Mouse (Mus musculus) ovary, adult 2 months (tissue): ENCODE results near the gene Tmem254c. TPM values are rescaled to one million over a fixed set of nuclear protein-coding genes. Genes with fewer than 3 reads are reported as not detected.

Experiments
- polyA plus RNA-seq: library from polyadenylated mRNA; depleted of rRNA; stranded (reverse); fragments of >200 nt; gene quantifications from 2 replicates; pipeline ENCODE4 v1.2.3, GENCODE M21; 2012; rRNA removed

The Tmem254c gene
- 57.5 and 59.1 TPM in 2 replicates for polyA plus RNA-seq

DNA sequence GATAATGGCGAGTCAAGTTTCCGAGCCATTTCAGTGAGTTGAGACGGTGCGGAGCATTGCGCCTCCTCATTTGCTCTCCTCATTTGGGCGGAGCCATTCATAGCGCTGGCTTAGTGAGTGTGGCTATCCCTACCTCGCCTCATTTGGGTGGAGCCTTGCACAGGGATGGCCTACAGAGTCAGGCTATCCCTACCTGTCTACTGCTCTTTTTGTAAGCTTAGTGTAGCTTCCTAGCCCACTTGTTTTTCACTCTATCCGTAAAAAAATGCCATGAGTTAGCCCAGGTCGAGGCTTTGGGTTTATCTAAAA is at the start of gene Tmem254c:
Gene Tmem254c, minus strand, starts transcription at position 31 of the 309 bp plus-strand sequence.

DNA sequence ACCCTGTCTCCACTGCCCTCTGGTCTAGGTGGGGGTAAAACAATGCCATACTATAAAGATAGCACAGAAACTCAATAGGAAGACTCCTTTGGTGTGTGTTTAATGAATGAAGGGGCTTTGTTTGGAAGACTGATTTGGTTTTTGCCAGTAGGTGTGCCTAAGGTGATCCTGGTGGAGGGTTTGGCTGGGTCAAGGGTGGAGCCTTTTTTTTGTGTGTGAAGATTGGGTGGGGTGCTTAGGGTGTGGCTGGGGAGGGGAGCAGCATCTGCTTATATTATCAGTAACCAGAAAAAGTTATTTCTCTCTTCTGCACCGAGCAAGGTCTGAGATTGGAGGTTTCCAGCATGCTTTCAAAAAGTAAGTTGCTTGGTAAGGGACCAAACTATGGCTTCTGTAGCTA is 14.8 kb upstream of the Tmem254c start, which contains the start of gene Cphx3:
Gene Cphx3, plus strand, starts transcription at position 301 of the 400 bp plus-strand sequence.

DNA sequence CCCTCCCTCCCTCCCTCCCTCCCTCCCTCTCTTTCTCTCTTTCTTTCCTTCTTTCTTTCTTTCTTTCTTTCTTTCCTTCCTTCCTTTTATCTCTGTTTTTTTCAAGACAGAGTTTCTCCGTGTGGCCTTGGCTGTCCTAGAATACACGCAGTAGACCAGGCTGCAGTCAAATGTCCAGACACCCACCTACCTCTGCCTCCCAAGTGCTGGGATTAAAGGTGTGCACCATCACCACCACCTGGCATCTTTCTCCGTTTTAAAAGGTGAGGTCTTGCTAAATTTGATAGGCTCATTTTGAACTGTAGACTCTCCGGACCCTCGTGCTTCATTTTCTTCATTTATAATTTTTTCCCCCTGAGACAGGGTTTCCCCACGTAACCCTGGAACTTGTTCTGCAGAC is 14.1 kb upstream of the Tmem254c start, which contains the start of gene Cphx2:
Gene Cphx2, plus strand, starts transcription at position 301 of the 400 bp plus-strand sequence.

DNA sequence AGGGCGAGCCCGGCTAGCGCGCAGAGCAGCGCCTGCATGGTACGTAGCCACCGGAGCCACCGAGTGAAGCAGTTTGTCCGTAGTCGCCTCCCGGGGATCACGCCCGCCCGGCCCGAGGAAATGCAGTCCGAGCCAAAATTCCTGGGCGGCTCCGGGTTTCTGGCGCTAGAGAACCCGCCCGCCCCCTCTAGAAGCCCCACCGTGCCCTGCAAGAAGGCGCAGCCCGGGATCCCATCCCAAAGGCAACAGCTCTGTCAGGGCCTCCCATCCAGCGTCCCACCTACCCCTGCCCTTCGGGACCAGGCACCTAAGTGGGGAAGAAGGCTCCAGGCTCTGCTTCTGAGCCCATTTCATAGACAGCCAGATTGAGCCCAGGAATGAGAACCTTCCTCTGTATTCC is 24.5 kb downstream of the Tmem254c start, which contains the start of gene Gm9780:
Gene Gm9780, minus strand, starts transcription at position 101 of the 400 bp plus-strand sequence.

Other genes with a start within 250 kb of the Tmem254c start
- gene Anxa11, start 225.2 kb downstream of the Tmem254c start, polyA plus RNA-seq, result 78.1 and 96.6 TPM in 2 replicates
- gene Plac9a, start 164.3 kb downstream of the Tmem254c start, polyA plus RNA-seq, result 0.75 and 0.86 TPM in 2 replicates
- 8.9 and 19.2 TPM in 2 replicates for gene Tmem254a, start 139.7 kb downstream of the Tmem254c start, polyA plus RNA-seq
- 0.87 and 1.5 TPM in 2 replicates for gene Cphx1, start 129.1 kb downstream of the Tmem254c start, polyA plus RNA-seq
- 1.4 and 1.9 TPM in 2 replicates for gene Duxbl1, start 88.8 kb downstream of the Tmem254c start, polyA plus RNA-seq
- 308 and 340 TPM in 2 replicates for gene Gm9780, start 24.6 kb downstream of the Tmem254c start, polyA plus RNA-seq
- not detected in 2 replicates for gene Cphx2, start 14.2 kb upstream of the Tmem254c start, polyA plus RNA-seq
- 0.25 TPM in 1 of 2 replicates, not detected in the other for gene Cphx3, start 14.9 kb upstream of the Tmem254c start, polyA plus RNA-seq
- gene Duxbl2, start 51.0 kb upstream of the Tmem254c start, polyA plus RNA-seq, result 1.2 and 1.4 TPM in 2 replicates
- gene Plac9b, start 115.1 kb upstream of the Tmem254c start, polyA plus RNA-seq, result 36.9 and 40.0 TPM in 2 replicates
- 26.1 and 26.9 TPM in 2 replicates for gene Tmem254b, start 139.7 kb upstream of the Tmem254c start, polyA plus RNA-seq
- gene Duxbl3, start 190.6 kb upstream of the Tmem254c start, polyA plus RNA-seq, result 2.1 and 2.8 TPM in 2 replicates